Mouse (Mus musculus) liver, adult (tissue): ENCODE measurements around the gene Oxsm.

Experiments used
- GATA4 ChIP-seq: IDR thresholded peaks from 2 replicates; pipeline ENCODE4 v1.6.1; 2014; ENCODE audit warnings: mild to moderate bottlenecking, low read length; ENCODE audit not compliant: insufficient replicate concordance

The Oxsm gene

DNA sequence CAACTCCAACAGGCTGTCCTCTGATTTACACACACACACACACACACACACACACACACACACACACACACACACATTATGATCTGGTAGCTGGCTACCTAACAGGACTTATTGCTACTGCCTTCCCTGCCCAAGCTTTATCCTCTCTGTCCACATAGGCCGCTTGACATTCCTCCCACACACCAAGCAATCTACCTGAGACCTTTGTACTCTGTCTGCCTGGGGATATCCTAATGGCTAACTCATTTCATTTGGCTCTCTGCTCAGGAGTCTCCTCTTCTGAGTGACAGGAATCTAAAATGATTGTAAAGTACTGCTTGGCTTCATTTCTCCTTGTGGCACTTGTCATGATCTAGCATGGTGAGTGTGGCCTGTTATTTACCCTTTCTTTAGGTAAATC is 60.5 kb downstream of the Oxsm start:
- TF ChIP-seq GATA4, result no peak
